Mouse (Mus musculus) MEL (cell line): ENCODE results near the gene Ociad1.

Experiments used
- CTCF ChIP-seq, 3 experiments: IDR thresholded peaks in 2 of 3; conservative IDR thresholded peaks in 1 of 3; 2 replicates each; pipeline ENCODE4 v1.5.1; 2011 to 2012; ENCODE audit warnings: low read length in 3 of 3, low read depth in 2 of 3, mild to moderate bottlenecking in 2 of 3, improper control_type of control experiment in 1 of 3, inconsistent platforms in 1 of 3, mixed read lengths in 1 of 3, moderate library complexity in 1 of 3; ENCODE audit not compliant: control insufficient read depth in 1 of 3, insufficient read depth in 1 of 3, poor library complexity in 1 of 3, severe bottlenecking in 1 of 3
- GATA1 ChIP-seq: IDR thresholded peaks from 2 replicates; pipeline ENCODE4 v1.6.1; 2011; ENCODE audit warnings: low read depth, low read length, improper control_type of control experiment
- POLR2AphosphoS2 ChIP-seq: IDR thresholded peaks from 2 replicates; pipeline ENCODE4 v1.6.1; 2011; ENCODE audit warnings: low read length, improper control_type of control experiment
- TBP ChIP-seq: IDR thresholded peaks from 2 replicates; pipeline ENCODE4 v1.8.0; 2011; ENCODE audit warnings: low read depth, low read length, improper control_type of control experiment
- TCF12 ChIP-seq: IDR thresholded peaks from 2 replicates; pipeline ENCODE4 v1.6.1; 2014; ENCODE audit warnings: low read depth, mild to moderate bottlenecking, inconsistent platforms, low read length, improper control_type of control experiment, moderate library complexity
- UBTF ChIP-seq: IDR thresholded peaks from 2 replicates; pipeline ENCODE4 v1.6.1; 2012; ENCODE audit warnings: low read depth, mild to moderate bottlenecking, inconsistent platforms, low read length, improper control_type of control experiment, moderate library complexity, borderline replicate concordance; ENCODE audit not compliant: insufficient read depth
- USF1 ChIP-seq: IDR thresholded peaks from 2 replicates; pipeline ENCODE4 v1.6.1; 2014; ENCODE audit warnings: low read depth, mild to moderate bottlenecking, inconsistent platforms, low read length, improper control_type of control experiment, moderate library complexity
- USF2 ChIP-seq, 2 experiments: IDR thresholded peaks; 2 replicates each; pipeline ENCODE4 v1.6.1; 2011 to 2012; ENCODE audit warnings: improper control_type of control experiment in 2 of 2, low read length in 2 of 2, borderline replicate concordance in 1 of 2, inconsistent platforms in 1 of 2, low read depth in 1 of 2, mild to moderate bottlenecking in 1 of 2; ENCODE audit not compliant: insufficient read depth in 1 of 2

DNA sequence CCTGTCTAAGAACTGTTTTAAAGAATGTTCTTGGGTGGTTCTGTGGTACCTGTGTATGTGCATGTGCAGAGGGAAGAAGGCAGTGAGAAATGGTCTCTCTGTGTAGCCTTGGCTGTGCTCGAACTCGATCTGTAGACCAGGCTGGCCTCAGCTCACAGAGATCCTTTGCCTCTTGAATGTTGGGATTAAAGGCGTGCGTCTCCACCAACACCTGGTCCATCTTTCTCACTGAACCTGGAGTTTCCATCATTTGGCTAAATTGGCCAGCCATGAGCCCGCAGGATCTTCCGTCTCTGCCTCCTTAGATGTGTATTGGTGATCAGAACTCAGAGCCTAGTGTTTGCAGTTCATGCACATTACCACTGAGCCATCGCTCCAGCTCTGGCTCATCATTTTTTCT lies 2.4 kb downstream of the Ociad1 start:
- TF ChIP-seq CTCF (IDR thresholded peaks at IDR 0.05 in 2 of 3, conservative IDR thresholded peaks at IDR 0.05 in 1 of 3; ENCODE audit: control insufficient read depth in 1 of 3, insufficient read depth in 1 of 3, low read depth in 2 of 3, low read length in 3 of 3, poor library complexity in 1 of 3, severe bottlenecking in 1 of 3): no peak
- TF ChIP-seq GATA1: no peak
- TF ChIP-seq UBTF: no peak
- no peak for TF ChIP-seq TBP
- TF ChIP-seq USF2 (IDR thresholded peaks at IDR 0.05; ENCODE audit: borderline replicate concordance in 1 of 2, insufficient read depth in 1 of 2, low read depth in 1 of 2, low read length in 2 of 2): no peak
- no peak for TF ChIP-seq TCF12
- TF ChIP-seq POLR2AphosphoS2: no peak
- TF ChIP-seq USF1: no peak
